Mouse (Mus musculus) layer of hippocampus, postnatal 14 days (tissue): Measurements from ENCODE around the gene Gnl1. TPM values are rescaled to one million over a fixed set of nuclear protein-coding genes. Genes with fewer than 3 reads are reported as not detected.
"Not testable (repeated sequence)": the region's sequence is repeated elsewhere in the genome, so short reads cannot be mapped to it uniquely, and the experiment has no call there.

ENCODE experiments used
- DNase-seq, 2 experiments: peaks; one replicate each; pipeline ENCODE4 v3.0.0; 2021 to 2022; ENCODE audit warnings: low spot score in 2 of 2, mixed read lengths in 1 of 2
- total RNA-seq, 2 experiments: library from RNA; stranded (reverse); gene quantifications; 2 replicates each; pipeline ENCODE4 v1.2.3; 2021

Gene Gnl1
- total RNA-seq, 2 experiments from 2014 or later: 133 to 136 TPM

DNA sequence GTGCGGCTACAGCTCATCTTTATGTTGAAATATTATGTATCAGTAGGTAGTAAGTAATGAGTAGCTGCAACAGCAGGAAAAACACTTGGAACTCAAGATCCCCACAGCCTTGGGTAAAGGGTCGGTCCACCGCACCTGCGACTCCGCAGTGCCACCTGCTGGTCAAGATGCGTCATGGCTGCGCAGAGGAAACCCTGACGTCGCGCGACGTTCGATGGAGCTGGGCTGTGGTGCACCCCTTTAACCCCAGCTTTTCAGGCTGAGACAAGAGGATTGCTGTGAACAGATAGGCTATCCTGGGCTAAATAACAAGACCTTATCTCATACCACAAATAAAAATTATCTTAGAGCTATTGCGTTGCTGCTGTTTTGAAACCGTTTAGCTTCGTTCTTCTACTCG, 14.0 kb downstream of the Gnl1 start:
- DNase-seq: peak; percentile 75 to 80

DNA sequence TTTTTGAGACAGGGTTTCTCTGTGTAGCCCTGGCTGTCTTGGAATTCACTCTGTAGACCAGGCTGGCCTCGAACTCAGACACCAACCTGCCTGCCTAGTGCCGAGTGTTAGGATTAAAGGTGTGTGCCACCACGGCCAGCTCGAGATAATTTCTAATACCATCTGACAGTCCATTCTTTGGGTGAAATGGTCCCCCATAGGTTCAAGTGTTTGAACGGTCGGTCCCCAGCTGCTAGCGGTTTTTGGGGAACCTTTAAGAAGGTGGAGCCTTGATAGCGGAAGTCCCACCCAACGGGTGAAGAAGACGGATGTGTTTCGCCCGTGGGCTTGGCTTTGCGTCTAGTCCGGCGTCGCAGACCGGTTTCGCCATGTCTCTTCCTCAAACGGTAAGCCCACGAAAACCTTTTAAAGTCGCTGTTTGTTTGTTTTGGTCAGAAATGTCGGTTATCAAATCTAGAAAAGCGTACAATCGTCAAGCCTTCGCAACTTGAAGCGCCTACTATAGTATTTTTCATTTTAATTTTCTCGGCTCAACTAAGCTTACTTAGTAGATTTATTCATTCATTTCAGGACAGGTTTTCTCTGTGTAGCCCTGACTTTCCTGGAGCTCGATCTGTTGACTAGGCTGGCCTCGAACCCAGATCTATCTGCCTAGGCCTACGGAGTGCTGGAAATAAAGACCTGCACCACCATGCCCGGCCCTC, 14.7 kb downstream of the Gnl1 start:
- peak; percentile 71 to 91 for DNase-seq

DNA sequence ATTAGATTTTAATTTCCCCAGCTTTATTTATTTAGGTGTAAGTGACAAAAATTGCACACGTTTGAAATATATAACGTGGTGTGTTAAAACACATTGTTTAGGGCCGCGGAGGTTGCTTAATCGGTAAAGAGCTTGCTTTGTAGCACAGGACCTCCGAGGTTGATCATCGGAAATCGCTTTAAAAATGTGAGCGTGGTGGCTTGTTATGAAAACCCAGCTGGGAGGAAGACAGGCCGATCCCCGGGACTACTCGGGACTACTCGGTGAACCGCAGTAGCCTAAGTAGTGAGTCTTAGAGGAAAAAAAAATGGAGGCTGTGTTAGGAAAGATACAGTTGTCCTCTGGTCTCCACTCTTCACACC, 15.2 kb downstream of the Gnl1 start:
- no peak for DNase-seq

DNA sequence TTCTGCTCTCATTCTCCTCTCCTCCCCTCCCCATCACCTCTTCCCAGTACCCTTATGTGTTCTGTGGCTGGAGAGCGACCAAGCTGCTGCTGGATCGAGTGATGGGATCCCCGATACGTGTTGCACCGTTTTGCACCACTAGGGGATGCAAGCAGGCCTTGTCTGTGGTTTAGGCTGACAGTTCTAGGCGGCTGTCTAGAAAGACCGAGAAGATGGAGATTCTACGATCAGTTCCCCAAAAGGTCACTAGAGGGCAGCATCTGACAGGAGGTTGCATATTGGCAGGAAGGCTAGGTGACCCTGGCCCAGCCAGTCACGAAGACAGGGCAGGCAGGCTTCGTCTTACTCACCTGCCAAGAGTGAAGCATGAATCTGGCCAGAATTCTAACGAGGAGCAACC, 17.3 kb downstream of the Gnl1 start:
- peak; percentile 97 for DNase-seq

DNA sequence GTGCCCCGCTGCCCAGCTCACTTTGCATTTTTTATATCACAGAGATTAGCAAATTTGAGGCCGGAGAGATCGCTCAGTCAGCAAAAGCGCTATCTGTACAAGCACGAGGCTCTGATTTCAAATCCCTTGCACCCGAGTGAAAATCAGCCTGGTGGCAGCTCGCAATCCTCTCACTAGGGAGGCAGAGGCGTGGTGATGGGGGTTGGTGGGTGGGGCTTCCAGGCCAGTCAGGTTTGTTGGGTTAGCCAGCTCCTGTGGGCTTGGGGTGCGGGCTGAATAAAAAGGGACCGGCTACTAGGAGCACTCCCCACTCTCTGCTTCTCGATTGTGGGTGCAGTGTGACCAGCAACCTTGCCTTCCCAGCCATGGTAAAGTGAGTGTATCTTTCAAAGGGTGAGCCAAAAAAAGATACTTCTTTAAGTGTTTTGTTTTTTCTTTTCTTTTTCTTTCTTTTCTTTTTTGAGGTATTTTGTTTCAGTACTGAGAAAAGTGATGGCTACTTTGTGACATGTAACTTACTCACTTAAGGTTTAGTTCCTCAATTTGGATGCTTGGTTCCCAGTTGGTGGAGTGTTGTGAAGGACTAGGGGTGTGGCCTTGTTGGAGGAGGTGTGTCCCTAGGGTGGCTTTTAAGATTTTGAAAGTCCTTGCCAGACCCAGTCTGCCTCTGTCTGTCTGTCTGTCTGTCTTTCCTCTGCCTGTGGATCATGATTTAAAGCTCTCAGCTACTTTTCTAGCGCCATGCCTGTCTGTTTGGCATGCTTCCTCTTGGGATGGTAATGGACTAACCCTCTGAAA, 18.3 kb downstream of the Gnl1 start:
- DNase-seq: no peak

DNA sequence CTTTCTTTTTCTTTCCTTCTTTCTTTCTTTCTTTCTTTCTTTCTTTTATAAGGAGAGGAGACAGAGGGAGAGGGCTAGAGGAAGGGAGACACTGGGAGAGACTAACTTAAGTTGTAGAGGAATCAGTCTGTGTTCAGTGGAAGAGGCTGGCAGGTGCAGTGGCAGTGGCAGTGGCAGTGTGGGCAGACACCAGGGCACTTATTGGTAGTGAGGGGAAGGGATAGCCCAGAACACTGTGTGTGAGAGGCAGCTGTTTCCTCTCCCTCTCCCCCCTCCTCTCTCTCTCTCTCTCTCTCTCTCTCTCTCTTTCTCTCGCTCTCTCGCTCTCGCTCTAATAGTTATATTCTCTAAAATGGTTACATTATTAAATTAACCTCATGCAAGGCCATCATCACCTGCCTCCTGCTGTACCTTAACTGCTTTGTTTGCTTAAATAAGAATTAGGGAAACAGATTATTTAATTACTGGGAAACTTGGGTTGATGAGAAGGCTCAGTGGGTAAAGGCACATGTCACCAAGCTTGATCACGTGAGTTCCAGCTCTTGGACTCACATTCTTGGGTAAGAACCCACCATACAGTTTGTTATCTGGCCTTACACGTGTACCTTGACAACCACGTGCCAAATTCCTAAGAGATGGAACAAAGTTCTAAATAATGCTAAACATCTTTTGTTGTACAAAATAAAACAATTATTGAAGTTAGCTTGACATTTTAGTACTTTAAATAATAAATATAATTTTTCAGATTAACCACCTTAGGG, 19.1 kb downstream of the Gnl1 start:
- DNase-seq: no peak

DNA sequence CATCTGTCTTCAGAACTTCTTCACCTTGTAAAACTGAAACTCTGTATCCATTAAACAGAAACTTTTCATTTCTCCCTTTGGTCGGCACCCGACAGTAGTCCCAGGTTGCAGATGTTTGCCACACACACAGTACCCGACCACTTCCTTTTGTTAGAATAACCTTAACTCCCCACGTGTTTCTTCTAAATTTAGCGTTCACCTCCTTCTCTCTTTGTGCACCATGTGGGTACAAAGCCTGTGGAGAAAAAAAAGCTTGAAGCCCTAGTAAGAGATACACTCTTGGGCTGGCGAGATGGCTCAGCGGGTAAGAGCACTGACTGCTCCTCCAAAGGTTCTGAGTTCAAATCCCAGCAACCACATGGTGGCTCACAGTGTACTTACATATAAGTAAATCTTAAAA, 19.7 kb downstream of the Gnl1 start:
- no peak for DNase-seq

DNA sequence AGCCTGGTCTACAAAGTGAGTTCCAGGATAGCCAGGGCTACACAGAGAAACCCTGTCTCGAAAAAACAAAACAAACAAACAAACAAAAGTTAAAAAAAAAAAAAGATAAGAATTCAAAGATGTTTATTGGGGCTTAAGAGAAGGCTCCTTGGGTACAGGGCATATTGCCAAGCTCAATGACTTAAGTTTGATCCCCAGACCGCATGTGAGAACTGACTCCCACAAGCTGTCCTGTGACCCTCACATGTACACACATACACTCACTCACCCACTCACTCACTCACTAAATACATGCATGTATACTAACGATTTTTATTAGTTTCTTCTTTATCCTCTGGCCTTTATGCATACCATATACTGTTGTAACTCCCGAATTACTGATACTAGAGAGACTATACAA, 20.7 kb downstream of the Gnl1 start:
- DNase-seq: no peak

DNA sequence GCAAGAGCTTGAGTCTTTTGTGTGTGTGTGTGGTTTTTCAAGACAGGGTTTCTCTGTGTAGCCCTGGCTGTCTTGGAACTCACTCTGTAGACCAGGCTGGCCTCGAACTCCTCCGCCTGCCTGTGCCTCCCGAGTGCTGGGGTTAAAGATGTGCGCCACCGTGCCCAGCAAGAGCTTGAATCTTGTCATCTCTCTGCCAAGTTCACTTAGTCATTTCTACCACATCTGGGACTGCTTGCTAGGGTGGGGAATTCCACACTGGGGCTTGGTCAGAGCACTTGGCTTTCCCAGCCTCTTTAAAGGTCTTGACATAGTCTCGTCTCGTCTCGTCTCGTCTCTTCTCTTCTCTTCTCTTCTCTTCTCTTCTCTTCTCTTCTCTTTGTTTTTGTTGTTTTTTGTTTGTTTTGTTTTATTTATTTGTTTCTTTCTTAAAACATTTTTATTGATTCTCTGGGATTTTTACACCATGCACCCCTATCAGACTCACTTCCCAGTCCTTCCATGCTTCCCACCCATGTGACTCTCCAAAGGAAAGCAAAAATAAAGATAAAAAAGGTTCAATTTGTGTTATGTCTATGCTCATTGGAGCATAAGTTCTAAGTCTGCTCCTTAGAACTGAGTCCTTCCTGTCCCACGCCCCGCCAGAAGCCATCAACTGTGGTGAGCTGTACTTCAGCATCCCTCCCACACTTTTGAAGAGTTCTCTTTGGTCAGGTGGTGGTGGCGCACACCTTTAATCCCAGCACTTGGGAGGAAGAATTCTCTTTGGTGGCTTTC, 21.7 kb downstream of the Gnl1 start:
- DNase-seq: no peak

DNA sequence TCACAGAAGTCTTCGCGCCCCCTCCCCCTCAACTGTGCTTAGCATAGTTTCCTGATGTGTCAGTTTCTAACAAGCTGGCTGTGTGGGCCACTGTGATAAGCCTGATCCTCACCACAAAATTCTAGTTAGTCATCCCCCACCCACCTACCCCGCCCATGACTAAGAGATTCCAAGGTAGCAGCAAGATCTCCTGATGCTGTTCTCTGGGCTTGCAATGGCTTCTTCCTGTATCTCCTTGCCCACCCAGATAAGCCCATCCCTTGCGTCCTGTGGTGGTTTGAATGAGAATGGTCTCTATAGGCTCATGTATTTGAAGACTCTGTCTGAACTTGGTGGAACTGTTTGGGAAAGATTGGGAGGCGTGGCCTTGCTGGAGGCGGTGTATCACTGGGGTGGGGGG, 22.3 kb downstream of the Gnl1 start:
- DNase-seq: no peak

DNA sequence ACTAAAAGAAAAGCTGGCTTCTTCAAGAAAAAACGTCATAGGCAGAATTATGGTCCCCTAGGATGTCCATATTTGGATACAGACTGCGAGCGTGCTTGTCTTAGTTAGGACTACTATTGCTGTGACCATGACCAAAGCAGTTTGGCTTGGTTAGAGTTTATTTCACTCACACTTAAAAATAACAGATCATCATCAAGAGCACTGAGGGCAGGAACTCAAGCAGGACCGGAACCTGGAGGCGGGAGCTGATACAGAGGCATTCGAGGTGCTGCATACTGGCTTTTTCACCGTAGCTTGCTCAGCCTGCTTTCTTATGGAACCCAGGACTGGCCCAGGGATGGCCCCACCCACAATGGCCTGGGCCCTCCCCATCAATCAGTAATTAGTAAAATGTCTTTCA, 23.7 kb downstream of the Gnl1 start:
- no peak for DNase-seq

DNA sequence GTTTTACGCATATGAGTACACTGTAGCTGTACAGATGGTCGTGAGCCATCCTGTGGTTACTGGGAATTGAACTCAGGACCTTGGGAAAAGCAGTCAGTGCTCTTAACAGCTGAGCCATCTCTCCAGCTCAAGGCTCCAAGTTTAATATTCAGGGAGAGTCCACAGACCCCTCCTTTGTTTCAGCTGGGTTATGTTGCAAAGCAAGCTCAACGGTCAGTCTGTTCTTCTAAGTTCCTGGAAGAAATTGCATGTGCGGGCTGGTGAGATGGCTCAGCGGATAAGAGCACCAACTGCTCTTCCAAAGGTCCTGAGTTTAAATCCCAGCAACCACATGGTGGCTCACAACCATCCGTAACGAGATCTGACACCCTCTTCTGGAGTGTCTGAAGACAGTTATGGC, 24.8 kb downstream of the Gnl1 start:
- not testable (repeated sequence) for DNase-seq

DNA sequence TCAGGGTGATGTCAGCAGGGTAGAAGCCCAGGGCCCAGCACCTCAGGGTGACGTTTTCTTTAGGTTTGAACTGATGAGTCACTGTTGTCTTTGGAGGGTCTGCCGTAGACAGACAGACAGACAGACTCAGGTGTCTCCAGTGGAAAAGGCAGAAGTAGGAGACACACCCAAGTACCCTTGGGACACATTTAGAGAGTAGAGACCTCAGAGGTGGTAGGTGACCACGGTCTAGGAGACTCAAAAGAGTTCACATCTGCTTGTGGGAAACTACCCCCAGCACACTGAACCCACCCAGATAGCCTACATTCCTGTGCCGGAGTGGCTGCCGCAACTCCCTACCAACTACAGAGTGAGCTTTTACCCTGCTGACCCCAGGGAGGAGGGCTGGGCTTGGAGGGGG, 35.3 kb downstream of the Gnl1 start:
- no peak for DNase-seq

DNA sequence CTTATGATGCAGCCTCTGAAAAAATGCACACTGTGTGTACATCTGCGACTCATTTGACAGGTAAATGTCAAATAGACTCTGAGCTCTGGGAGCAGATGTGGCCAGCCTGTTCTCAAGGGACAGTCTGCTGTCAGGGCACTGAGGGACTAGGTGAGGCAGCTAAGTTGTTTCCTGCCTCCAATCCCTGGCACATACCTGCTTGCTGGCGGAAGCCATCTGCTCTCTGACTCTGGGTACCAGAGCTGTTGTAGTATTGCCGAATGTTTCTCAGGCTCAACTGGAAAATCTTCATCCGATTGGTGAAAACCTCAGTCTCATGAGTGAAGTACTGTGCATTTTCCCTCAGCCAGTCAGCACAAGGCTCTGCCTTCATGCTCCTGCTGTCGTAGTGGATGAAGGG, 37.4 kb downstream of the Gnl1 start:
- no peak for DNase-seq

DNA sequence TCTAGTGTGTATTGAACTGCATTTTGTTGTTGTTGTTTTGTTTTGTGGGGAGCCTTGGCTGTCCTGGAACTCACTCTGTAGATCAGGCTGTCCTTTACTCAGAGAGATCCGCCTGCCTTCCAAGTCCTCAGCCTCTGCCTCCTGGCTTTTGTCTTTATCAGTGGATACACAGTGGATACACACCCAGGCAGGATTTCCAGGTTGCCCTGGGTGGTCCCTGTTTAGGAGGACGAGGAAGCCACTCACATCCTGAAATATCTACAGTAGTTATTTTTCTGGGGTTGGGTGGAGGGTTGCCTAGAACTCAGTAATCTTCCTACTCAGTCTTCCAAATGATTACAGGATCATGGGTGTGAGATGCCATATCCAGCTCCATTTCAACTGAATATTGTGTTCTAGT, 39.3 kb downstream of the Gnl1 start:
- no peak for DNase-seq

DNA sequence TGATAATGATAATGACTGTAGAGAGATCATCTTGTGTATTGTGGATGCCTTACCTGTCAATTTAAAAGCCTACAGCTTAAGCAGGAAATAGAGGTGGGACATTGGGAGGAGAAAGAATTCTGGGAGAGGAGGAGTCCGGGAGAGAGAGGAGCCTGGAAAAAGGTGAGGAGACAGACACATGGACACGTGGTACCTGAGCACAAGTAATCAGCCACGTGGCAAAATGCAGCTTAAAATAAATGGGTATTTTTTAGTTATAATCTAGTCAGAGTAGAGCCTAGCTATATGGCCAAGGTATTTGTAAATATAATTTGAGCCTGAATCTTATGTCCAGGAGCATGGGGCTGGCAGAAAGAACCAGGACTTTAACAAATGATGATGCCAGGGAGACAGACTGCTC, 39.9 kb downstream of the Gnl1 start:
- no peak for DNase-seq

DNA sequence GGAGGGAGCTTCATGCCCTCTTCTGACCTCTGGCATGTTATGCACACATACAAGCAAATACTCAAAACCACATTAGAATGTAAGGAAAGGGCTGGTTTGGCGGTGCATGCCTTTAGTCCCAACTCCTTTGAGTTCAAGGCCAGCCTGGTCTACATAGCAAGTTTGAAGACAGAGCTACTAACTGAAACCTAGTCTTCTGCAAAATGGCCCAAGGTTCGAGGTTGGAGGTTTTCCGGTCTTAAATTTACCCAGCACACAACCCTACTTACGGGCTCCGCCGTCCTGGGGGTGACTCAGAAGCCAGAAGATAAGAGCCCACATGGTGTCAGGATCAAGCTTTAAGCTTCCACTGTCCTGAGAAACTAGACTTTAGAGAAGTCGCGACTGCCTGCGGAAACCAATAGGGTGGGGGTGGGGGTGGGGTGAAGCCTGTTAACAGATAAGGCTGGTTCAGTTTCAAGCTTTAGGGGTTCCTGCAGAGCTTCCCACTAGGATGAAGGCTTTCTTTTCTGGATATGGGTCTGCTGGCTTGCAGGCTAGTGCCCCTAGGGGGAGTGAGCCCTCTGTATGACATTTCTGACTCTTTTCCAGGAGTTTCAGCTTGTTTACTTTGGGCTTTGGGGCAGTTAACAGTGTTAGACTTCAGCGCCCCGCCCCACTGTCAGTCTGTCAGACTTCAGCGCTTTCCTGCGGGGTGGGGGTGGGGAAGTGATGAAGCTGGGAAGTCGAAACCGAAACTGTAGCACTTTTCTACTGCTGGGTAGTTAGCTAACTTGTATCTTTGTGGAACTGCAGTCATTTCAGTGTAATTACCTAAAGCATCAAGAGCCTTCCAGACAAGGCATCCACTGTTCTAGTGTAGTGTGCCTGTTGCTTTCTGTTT, 40.8 kb downstream of the Gnl1 start, which contains the start of gene H2-T24:
Gene H2-T24, minus strand, starts transcription at position 370 of the 883 bp plus-strand sequence.
- peak in 1 of 2 experiments; percentile 37 for DNase-seq

DNA sequence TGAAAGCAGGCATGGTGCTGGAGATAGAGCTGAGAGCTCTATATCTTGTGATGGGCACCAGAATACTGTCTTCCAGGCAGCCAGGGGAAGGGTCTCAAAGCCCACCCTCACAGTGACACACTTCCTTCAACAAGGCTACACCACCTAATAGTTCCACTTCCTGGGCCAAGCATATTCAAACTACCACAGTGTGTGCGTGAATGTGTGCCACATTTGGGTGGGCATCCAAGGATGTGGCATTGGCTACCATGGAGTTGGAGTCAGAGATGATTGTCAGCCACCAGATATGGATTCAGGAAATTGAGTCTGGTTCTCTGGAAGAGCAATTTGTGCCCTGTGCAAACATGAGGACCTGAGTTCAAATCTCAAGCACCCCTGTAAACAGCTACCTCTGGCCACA, 41.7 kb downstream of the Gnl1 start:
- DNase-seq: no peak

DNA sequence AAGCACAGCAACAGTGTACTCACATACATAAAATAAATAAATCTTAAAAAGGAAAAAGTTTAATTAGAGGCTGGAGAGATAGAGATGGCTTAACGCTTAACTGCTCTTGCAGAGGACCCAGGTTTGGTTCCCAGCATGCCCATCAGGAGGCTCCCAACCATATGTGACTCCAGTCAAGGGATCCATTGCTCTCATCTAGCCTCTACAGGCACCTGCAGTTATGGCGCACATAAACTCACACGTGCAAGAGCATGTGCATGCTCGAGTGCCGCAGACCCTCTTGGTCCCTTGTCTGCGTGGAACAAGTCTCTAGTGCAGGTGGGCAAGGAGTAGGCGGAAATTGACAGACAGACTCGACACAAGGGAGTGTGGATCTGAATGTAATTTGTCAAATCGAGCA, 42.4 kb downstream of the Gnl1 start:
- DNase-seq: no peak

DNA sequence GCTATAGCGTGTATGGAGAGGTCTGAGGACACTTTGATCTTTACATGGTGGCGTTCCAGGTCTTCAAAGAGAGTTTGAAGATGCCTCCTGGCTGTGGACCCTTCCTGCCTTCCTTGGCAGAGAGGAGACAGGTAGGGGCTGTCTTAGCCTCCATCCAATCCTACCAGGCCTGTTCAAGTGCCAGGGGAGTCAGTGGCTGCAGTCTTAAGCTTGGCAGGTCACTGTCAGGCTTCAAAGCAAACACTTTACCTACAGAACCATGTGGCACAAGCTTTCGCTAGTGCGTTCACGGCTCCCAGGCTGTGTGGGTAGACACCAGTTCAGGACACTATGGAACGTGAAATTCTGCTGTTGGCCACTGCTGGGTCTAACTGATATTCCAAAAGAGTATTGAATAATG, 43.3 kb downstream of the Gnl1 start:
- no peak for DNase-seq
